Mouse (Mus musculus): ENCODE measurements around the gene Syde2. TPM values are rescaled to one million over a fixed set of nuclear protein-coding genes. Genes with fewer than 3 reads are reported as not detected.
"Not testable (repeated sequence)": the region's sequence is repeated elsewhere in the genome, so short reads cannot be mapped to it uniquely, and the experiment has no call there.

The Syde2 gene
- polyA plus RNA-seq, 1 experiment from 2014 or later: 1.4 TPM

DNA sequence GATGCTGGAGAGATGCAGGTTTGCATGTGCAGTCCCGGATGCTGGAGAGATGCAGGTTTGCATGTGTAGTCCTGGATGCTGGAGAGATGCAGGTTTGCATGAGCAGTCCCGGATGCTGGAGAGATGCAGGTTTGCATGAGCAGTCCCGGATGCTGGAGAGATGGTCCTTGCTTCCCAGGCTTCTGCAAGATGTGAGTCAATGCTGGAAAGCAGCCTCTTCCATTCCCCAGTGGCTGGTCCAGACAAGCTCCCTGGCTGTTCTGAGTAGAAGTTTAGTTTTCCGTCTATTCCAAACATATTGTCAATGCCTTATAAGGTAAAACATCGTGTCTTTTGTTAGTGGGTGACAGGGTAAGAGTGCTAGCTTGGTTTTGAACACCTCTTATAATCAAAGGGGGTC is 8.9 kb downstream of the Syde2 start:
- H3K4me1 ChIP-seq (ENCODE audit: control insufficient read depth, insufficient read depth, low read length); H3K36me3 ChIP-seq (ENCODE audit: control insufficient read depth, insufficient read depth, low read length); H3K9ac ChIP-seq (ENCODE audit: low read depth, low read length); H3K27ac ChIP-seq (ENCODE audit: low read length); ATAC-seq; H3K4me2 ChIP-seq (ENCODE audit: low read depth, low read length); H3K4me3 ChIP-seq (ENCODE audit: low read length); H3K27me3 ChIP-seq (replicated peaks; ENCODE audit: control insufficient read depth, insufficient read depth, low read length); H3K9me3 ChIP-seq (ENCODE audit: control insufficient read depth, low read length): not testable (repeated sequence)
- WGBS: 80% methylated on average over 5 of the region's 5 CpGs

- no peak for ATAC-seq
- no peaks in the 10 kb centered on the region; the same call in 1 of the 2 replicates for H3K4me1 ChIP-seq (ENCODE audit: control insufficient read depth, insufficient read depth, low read length)
- H3K4me2 ChIP-seq (ENCODE audit: low read depth, low read length): no peak overlapping the region
- no peak overlapping the region for H3K9ac ChIP-seq (ENCODE audit: low read depth, low read length)
- H3K27me3 ChIP-seq (replicated peaks; ENCODE audit: control insufficient read depth, insufficient read depth, low read length): no peaks in the 10 kb centered on the region
- peaks cover 8% of the 10 kb centered on the region; the same call in 1 of the 2 replicates for H3K36me3 ChIP-seq (ENCODE audit: control insufficient read depth, insufficient read depth, low read length)
- H3K27ac ChIP-seq (ENCODE audit: low read length): no peak overlapping the region
- WGBS: 91% methylated on average over 14 of the region's 14 CpGs
- no peak overlapping the region for H3K4me3 ChIP-seq (ENCODE audit: low read length)
- H3K9me3 ChIP-seq (ENCODE audit: control insufficient read depth, low read length): no peaks in the 10 kb centered on the region
These were observed 16.8 kb downstream of the Syde2 start for GRCm38 (mm10) chr3:146004347-146005051.

DNA sequence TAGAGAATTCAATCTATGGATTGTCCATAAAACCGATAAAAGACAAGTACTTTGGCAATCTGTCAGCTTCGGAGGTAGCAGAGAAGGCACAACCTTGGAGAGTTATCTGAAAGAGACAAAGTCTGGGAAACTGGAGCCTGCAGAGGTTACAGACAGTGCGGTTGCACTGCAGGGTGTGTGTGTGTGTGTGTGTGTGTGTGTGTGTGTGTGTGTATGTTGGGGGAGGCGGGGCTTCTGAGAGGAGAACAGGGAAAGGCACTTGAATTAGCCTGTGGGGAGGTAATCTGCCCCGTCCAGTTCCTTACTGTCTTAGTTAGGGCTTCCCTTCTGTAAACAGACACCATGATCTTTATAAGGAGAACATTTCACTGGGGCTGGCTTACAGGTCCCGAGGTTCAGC is 20.2 kb downstream of the Syde2 start:
- 68% methylated on average over 6 of the region's 6 CpGs for WGBS
- H3K36me3 ChIP-seq (ENCODE audit: control insufficient read depth, insufficient read depth, low read length): peaks cover 3% of the 10 kb centered on the region; the same call in 1 of the 2 replicates
- no peak overlapping the region for H3K27ac ChIP-seq (ENCODE audit: low read length)
- H3K4me1 ChIP-seq (ENCODE audit: control insufficient read depth, insufficient read depth, low read length): peaks cover 9% of the 10 kb centered on the region; the same call in 1 of the 2 replicates
- no peaks in the 10 kb centered on the region for H3K27me3 ChIP-seq (replicated peaks; ENCODE audit: control insufficient read depth, insufficient read depth, low read length)
- no peaks in the 10 kb centered on the region for H3K9me3 ChIP-seq (ENCODE audit: control insufficient read depth, low read length)
- no peak overlapping the region for H3K4me3 ChIP-seq (ENCODE audit: low read length)
- ATAC-seq: peak; percentile 17
- H3K4me2 ChIP-seq (ENCODE audit: low read depth, low read length): no peak overlapping the region
- no peak overlapping the region for H3K9ac ChIP-seq (ENCODE audit: low read depth, low read length)

DNA sequence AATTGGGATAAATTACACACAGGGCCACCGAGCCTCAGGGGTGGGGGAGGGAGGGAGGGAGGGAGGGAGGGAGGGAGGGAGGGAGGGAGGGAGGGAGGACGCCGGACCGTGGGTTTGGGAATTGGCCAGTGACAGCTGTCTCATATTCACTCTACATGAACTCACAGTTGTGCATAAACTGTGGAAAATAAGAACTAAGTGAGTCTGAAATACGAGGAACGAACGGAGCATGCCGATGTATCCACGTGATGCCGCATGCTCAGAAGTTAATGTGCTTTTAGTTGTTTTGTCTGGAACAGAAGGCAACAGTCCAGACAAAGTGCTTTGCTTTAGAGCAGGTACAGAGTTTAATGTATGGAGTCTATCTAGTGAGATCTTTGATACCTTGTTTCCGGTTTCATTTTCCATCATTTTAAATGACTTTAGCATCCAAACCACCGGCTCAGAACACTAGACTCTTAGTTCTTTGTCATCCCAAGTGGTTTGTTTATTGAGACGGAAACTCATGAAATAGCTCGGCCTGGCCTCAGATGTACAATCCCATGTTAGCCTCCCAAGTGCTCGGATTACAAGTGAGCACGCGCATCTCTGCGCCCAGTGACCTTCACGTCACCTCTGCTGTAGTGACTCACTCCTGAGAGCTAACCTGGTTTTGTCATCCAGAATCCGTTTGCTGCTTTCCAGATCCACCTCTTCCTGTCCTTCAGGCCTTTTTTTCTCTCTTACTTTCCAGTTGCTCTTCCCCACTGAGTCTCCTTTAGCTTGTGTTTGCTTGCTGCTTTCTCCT is 22.4 kb downstream of the Syde2 start:
- 51% methylated on average over 20 of the region's 20 CpGs for WGBS
- Histone ChIP-seq H3K27ac (ENCODE audit: low read length) (peak overlapping the region; percentile 11; the same call in 1 of the 2 replicates), H3K36me3 (ENCODE audit: control insufficient read depth, insufficient read depth, low read length) (peaks cover 8% of the 10 kb centered on the region), H3K4me2 (ENCODE audit: low read depth, low read length) (0 out of 2 replicates have a peak overlapping the region, but pooled peaks have one; percentile 10), H3K9ac (ENCODE audit: low read depth, low read length) (no peak overlapping the region), H3K4me1 (ENCODE audit: control insufficient read depth, insufficient read depth, low read length) (peaks cover 9% of the 10 kb centered on the region; the same call in 1 of the 2 replicates), H3K27me3 (replicated peaks; ENCODE audit: control insufficient read depth, insufficient read depth, low read length) (no peaks in the 10 kb centered on the region), H3K4me3 (ENCODE audit: low read length) (no peak overlapping the region), H3K9me3 (ENCODE audit: control insufficient read depth, low read length) (no peaks in the 10 kb centered on the region)
- ATAC-seq: 0 out of 2 replicates have a peak, but pooled peaks have one; percentile 32

DNA sequence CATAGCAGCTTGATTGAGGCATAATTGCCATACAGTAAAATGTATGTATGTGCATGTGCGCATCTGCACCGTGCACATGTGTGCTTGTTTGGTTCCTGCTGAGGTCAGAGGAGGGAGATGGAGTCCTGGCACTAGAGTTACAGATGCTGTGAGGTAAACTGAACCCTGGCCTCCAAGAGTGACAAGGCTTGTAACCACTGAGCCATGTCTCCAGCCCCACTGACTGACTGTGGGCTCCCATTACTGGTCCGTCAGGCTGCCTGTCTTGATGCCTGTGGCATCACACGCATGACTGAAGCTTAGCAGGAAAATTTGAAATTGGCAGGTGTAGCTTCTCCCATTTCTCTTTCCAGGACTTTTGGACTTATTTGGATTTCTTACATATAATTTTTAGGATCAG is 23.1 kb downstream of the Syde2 start:
- WGBS: 94% methylated on average over 4 of the region's 4 CpGs
- Histone ChIP-seq H3K4me3 (ENCODE audit: low read length) (no peak overlapping the region), H3K27ac (ENCODE audit: low read length) (peak overlapping the region; percentile 11; the same call in 1 of the 2 replicates), H3K9me3 (ENCODE audit: control insufficient read depth, low read length) (no peaks in the 10 kb centered on the region), H3K4me2 (ENCODE audit: low read depth, low read length) (no peak overlapping the region), H3K27me3 (replicated peaks; ENCODE audit: control insufficient read depth, insufficient read depth, low read length) (no peaks in the 10 kb centered on the region), H3K9ac (ENCODE audit: low read depth, low read length) (no peak overlapping the region), H3K4me1 (ENCODE audit: control insufficient read depth, insufficient read depth, low read length) (peaks cover 9% of the 10 kb centered on the region; the same call in 1 of the 2 replicates), H3K36me3 (ENCODE audit: control insufficient read depth, insufficient read depth, low read length) (peaks cover 8% of the 10 kb centered on the region)
- no peak for ATAC-seq

DNA sequence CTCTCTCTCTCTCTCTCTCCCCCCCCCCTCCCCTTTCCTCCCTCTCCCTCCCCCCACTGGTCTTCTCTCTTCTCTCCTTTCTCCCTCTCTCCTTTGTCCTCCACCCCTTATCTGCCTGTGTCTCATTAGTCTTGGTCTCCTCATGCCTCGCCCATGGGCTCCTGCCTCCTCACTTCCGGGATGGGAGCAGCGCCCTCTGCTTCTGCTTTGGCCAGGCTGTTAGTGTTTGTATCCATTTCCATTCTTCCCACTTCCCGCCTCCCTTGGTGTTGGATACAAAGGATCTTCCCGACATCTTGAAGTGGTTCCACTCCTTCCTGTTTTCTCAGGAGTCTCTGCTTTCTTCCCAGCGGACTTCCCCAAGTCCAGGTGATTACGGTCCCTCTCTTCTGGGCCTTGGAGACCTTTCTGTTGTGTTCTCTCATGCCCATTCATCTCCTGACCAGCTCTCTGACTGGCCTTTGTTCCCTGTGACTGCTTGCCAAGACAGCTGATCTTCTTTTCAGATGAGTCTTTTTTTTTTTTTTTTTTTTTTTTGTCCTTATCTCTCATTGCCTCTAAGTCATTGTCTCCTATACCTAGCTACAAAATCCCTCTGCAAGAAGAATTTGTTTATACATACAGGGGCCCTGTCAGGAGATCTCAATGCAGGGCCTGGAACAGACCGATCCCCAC is 24.0 kb downstream of the Syde2 start:
- ATAC-seq: peak; percentile 29; the same call in 1 of the 2 replicates
- 58% methylated on average over 8 of the region's 8 CpGs for WGBS
- peaks cover 8% of the 10 kb centered on the region for H3K36me3 ChIP-seq (ENCODE audit: control insufficient read depth, insufficient read depth, low read length)
- peaks cover 9% of the 10 kb centered on the region; the same call in 1 of the 2 replicates for H3K4me1 ChIP-seq (ENCODE audit: control insufficient read depth, insufficient read depth, low read length)
- no peak overlapping the region for H3K9ac ChIP-seq (ENCODE audit: low read depth, low read length)
- H3K27me3 ChIP-seq (replicated peaks; ENCODE audit: control insufficient read depth, insufficient read depth, low read length): no peaks in the 10 kb centered on the region
- H3K9me3 ChIP-seq (ENCODE audit: control insufficient read depth, low read length): no peaks in the 10 kb centered on the region
- no peak overlapping the region for H3K4me3 ChIP-seq (ENCODE audit: low read length)
- 0 out of 2 replicates have a peak overlapping the region, but pooled peaks have one; percentile 10 for H3K27ac ChIP-seq (ENCODE audit: low read length)
- H3K4me2 ChIP-seq (ENCODE audit: low read depth, low read length): no peak overlapping the region

- WGBS: 81% methylated on average over 7 of the region's 7 CpGs
These were observed 25.8 kb downstream of the Syde2 start for GRCm38 (mm10) chr3:146013490-146013889.

DNA sequence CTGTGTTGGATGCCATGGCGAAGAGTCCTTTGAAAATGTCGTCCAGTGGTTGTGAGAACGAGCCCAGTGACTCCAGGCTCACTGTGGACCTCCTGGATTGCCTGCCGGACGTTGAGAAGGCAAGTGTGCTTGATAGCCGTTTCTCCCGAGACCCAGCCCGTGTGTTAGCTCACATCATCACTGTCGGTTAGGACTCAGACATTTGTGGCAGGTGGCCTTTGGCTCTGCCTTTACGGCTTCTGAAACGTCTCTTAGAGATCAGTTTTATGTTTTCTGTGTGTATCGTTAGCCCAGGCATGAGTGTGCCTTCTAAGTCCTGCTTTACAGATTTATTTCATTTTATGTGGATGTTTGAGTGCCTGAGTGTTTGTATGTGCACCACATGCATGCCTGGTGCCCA is 26.7 kb downstream of the Syde2 start:
- Histone ChIP-seq H3K9me3 (ENCODE audit: control insufficient read depth, low read length) (no peaks in the 10 kb centered on the region), H3K4me1 (ENCODE audit: control insufficient read depth, insufficient read depth, low read length) (peaks cover 9% of the 10 kb centered on the region; the same call in 1 of the 2 replicates), H3K27me3 (replicated peaks; ENCODE audit: control insufficient read depth, insufficient read depth, low read length) (no peaks in the 10 kb centered on the region), H3K4me2 (ENCODE audit: low read depth, low read length) (no peak overlapping the region), H3K36me3 (ENCODE audit: control insufficient read depth, insufficient read depth, low read length) (peaks cover 8% of the 10 kb centered on the region), H3K9ac (ENCODE audit: low read depth, low read length) (no peak overlapping the region), H3K4me3 (ENCODE audit: low read length) (no peak overlapping the region), H3K27ac (ENCODE audit: low read length) (no peak overlapping the region)
- 96% methylated on average over 12 of the region's 12 CpGs for WGBS
- no peak for ATAC-seq

More at GRCm38 (mm10) chr3:146013490-146013889, 25.8 kb downstream of the Syde2 start:
- ATAC-seq: no peak
- H3K4me1 ChIP-seq (ENCODE audit: control insufficient read depth, insufficient read depth, low read length): peaks cover 9% of the 10 kb centered on the region; the same call in 1 of the 2 replicates
- no peak overlapping the region for H3K9ac ChIP-seq (ENCODE audit: low read depth, low read length)
- no peak overlapping the region for H3K4me3 ChIP-seq (ENCODE audit: low read length)
- no peaks in the 10 kb centered on the region for H3K9me3 ChIP-seq (ENCODE audit: control insufficient read depth, low read length)
- no peaks in the 10 kb centered on the region for H3K27me3 ChIP-seq (replicated peaks; ENCODE audit: control insufficient read depth, insufficient read depth, low read length)
- H3K4me2 ChIP-seq (ENCODE audit: low read depth, low read length): no peak overlapping the region
- peaks cover 8% of the 10 kb centered on the region for H3K36me3 ChIP-seq (ENCODE audit: control insufficient read depth, insufficient read depth, low read length)
- H3K27ac ChIP-seq (ENCODE audit: low read length): no peak overlapping the region

DNA sequence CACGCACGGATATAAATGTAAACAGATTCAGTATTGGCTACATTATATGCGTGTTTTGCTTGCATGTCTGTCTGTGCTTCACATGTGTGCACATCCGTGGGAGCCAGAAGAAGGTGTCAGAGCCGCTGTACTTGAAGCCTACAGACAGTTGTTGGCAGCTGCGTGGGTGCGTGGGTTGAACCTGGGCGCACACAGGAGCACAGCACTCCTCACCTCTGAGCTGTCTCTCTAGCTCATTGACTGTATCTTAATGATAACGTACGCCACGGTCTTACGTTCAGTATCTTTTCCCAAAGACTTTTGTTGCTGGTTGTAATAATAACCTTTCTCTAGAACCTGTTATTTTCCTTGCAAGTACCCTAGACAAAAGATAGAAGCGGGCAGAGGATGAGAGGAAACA is 29.3 kb downstream of the Syde2 start:
- no peak overlapping the region for H3K4me2 ChIP-seq (ENCODE audit: low read depth, low read length)
- WGBS: 87% methylated on average over 13 of the region's 13 CpGs
- no peak overlapping the region for H3K9ac ChIP-seq (ENCODE audit: low read depth, low read length)
- ATAC-seq: no peak
- no peak overlapping the region for H3K27ac ChIP-seq (ENCODE audit: low read length)
- peaks cover 5% of the 10 kb centered on the region; the same call in 1 of the 2 replicates for H3K36me3 ChIP-seq (ENCODE audit: control insufficient read depth, insufficient read depth, low read length)
- H3K9me3 ChIP-seq (ENCODE audit: control insufficient read depth, low read length): no peaks in the 10 kb centered on the region
- no peak overlapping the region for H3K4me3 ChIP-seq (ENCODE audit: low read length)
- no peaks in the 10 kb centered on the region for H3K4me1 ChIP-seq (ENCODE audit: control insufficient read depth, insufficient read depth, low read length)
- H3K27me3 ChIP-seq (replicated peaks; ENCODE audit: control insufficient read depth, insufficient read depth, low read length): no peaks in the 10 kb centered on the region

Data from intestine, embryonic 16.5 days (tissue).